Mouse (Mus musculus) cerebellum, postnatal 25 days (tissue): ENCODE measurements around the gene Stxbp3.

Experiments used
- DNase-seq, 2 experiments: peaks; one replicate each; pipeline ENCODE4 v3.0.0; 2021; ENCODE audit warnings: mixed read lengths in 2 of 2

Stxbp3 gene

DNA sequence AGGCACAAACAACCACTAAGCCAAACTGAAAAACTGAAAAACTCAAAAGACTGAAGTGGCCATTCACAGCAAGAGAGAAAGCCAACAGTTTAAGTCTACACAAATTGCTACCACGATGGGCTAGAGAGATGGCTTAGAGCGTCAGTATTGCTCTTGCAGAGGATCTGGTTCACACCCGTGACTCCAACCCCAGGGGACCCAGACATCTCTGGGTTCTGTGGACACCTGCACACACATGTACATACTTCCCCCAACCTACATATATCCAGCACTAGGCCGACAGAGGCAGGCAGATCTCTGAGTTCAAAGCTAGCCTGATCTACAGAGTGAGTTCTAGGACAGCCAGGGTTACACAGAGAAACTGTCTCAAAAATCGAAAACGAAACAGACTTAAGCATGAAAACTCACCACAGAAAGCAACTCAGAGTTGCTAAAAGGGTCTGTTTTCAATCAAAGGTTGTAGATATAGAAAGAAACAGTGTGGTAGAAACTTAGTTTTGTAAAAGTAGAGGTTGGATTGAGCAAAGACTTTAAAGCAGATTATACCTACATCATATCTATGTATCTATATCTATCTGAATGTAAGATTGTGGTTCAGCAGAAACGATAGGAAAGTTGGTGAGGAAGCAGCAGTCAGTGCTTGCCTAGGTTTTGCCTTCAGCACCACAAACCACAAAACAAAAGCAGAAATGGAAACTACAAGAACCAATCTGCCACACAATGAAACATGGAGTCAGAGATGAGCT lies 44.6 kb downstream of the Stxbp3 start:
- no peak for DNase-seq

DNA sequence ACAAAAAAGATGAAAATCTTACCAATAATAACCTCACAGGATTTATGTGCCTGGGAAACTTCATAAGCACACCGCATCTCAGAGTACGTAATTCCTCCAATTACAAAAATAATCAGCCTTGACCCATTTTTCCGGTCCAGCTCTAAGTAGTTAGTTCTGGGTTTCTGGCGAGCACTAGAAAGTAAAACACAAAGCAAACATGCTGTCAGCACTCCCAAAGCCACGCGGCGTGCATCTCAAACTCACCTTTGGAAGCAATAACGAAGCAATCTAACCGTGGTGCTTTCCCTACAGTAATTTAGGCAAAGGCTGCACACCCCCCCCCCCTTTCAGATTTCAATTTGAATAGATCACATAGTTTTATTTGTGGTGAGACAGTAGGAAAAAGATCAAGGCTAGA lies 45.5 kb downstream of the Stxbp3 start:
- DNase-seq = no peak

GRCm38 (mm10) chr3:108792420-108792819 lies 47.9 kb downstream of the Stxbp3 start:
- no peak for DNase-seq

- no peak for DNase-seq
Measured at GRCm38 (mm10) chr3:108791054-108791706, 49.1 kb downstream of the Stxbp3 start.

DNA sequence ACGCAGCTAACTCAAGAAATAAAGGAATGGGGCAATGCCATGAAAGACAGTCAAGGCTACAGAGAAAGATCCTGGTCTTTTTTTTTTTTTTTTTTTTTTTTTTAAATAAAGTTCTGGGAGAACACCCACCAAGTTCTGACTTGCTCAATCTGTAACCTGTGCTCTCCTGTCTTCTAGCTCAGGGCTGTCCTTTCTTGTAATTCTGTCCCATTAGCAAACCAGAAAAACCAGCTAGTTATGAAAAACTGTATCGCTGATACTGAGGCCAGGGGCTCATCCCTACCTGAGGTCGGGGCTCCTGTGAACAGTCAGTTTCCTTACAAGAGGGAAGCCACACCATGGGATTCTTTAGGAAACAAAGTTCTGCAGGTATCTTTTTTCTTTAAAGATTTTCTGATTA lies 49.8 kb downstream of the Stxbp3 start:
- no peak for DNase-seq

- DNase-seq = no peak
Measured at GRCm38 (mm10) chr3:108789299-108789698, 51.0 kb downstream of the Stxbp3 start.

DNA sequence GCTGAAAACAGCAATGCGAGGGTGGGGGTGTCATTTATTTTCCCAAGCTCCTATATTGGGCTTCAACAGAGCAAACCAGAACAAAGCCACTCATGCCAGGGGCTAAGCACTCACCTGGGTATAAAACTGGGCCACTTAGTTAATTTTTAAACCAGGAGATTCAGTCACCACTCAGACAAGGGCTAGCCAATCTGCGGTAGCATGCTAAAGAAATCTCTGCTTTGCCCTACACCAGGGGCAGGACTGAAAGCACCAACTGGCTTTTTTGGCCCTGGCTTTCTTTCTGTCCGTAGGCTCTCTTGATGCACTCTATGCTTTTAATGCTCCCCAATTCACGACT lies 51.9 kb downstream of the Stxbp3 start:
- DNase-seq = no peak

- no peak for DNase-seq
Measured at GRCm38 (mm10) chr3:108787754-108788454, 52.4 kb downstream of the Stxbp3 start.

GRCm38 (mm10) chr3:108786520-108786919 lies 53.8 kb downstream of the Stxbp3 start:
- DNase-seq = no peak

GRCm38 (mm10) chr3:108782364-108782895 lies 57.9 kb downstream of the Stxbp3 start:
- DNase-seq = no peak

DNA sequence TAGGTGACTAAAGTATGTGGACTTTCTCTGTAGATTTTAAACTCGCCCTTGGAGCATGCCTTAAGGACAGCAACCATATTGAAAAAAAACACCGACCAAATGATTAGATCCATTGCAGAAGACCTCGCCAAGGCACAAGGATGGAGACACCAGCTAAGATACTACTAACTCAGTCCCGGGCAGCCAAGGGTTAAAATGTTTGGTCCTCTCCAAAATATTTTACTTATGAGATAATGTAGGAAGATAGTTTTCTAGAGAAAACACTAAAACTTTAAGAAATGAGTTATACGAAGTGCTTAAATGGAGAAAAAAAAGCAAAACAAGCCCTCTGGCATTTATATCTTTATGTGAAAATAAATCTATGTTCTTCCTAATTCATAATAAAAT lies 58.4 kb downstream of the Stxbp3 start:
- DNase-seq = no peak

- no peak for DNase-seq
Measured at GRCm38 (mm10) chr3:108781238-108781883, 59.0 kb downstream of the Stxbp3 start.

DNA sequence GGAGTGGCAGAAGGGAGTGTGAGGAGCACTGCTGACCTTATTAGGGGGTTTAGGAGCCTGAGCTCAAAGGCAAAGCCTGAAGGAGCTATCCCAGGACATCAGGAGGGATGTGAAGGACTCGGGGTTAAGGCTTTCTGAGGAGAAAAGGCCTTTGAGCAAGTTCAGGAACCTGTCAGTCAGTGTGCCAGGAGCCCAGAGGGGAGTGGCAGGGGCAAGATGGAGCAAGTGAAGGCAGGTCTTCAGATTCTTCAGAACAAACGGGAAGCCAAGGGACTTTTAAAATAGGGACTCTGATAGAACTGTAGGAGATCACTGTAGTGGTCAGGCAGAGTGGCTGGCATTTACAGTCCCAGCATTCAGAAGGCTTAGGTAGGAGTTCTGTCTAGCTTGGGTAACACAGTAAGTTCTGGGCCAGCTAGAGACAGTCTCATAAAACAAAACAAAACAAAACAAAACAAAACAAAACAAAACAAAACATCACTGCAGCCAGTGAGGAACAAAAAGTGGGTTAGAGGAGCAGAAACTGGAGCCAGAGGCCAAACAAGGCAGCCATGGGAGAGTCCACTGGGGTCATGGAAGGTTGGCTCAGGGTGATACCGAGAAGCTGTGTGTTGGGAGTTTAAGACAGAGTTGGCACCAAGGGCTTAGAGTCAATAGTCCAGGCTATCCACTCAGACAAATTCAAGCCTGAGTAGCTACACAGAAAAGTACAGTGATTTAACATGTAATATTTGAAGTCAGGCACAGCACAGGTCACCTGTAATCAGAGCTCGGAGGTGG lies 61.4 kb downstream of the Stxbp3 start:
- DNase-seq = no peak

DNA sequence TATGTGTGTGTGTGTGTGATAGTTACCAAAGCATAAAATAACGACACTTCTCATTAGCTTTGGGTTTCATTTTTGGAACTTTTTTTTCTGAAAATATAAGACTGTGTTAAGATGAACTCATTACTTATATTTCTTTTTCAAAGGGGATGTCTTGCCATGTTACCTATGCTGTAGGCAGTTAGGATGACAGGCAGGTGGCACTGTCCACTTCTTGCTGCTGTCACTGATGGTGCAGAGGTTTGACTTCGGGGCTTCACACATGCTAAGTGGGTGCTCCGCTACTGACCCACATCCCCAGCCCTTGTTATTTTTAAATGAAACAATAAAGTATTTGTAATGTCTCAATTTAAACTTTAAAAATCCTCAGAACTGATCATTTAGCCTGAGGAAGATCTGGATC lies 67.5 kb downstream of the Stxbp3 start:
- DNase-seq = no peak

DNA sequence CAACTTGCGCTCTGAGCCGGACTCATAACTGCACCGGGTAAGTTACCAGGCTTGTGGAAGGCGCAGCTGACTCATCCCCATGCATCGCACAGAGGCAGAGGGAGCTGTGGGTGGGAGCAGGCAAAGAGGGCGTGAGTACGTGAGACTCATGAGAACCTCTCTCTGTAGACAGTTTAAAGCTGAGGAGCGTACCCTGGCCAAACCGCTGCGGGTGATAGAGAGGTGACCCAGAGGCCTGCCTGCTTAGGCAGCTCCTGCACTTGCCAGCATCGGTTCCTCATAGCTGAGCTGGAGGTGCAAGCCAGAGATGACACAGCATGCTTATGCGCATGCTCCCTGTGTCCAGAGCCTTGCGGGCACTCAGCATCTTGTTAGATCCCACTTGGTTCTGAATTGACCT lies 68.1 kb downstream of the Stxbp3 start:
- DNase-seq = no peak

- DNase-seq = peak; percentile 38 to 59
Measured at GRCm38 (mm10) chr3:108770725-108771368, 69.5 kb downstream of the Stxbp3 start.

DNA sequence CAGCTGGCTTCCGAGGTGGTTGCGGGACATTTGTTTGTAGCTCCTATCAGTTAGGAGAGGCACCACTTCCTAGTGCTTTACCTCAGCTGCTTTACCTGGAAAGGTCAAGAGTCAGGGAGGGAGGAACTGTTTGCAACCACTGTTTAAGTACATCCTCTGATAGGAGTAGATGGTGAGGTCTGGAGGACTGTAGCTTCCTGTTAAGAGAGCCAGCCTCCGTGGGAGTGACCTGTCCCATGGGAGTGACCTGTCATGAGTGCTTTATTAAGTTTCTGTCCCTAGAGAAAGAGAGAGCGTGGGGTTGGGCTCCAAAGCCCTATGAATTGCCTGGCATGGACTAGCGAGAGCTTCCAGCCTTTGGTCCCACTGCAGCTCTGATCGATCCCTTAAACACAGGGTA lies 70.8 kb downstream of the Stxbp3 start:
- no peak for DNase-seq

DNA sequence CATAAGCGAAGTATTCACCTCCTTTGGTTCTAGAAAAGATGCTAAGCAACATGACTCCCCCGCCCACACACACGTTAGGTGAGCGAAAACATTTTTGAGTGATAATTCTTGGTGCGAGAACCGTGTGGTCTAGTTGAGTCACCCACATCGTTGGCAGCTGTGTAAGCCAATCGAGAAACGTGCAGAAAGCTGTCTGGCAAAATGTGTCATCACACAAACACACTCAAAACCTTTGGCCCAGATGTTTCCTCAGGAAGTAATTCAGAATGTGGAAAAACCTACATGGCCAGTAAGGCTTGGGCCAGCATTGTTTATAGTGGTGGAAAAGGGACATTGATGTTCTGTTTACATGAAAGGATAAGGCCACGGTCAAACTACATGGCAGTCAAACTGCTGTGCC lies 72.9 kb downstream of the Stxbp3 start:
- no peak for DNase-seq

- DNase-seq = no peak
Measured at GRCm38 (mm10) chr3:108766943-108767342, 73.4 kb downstream of the Stxbp3 start.

DNA sequence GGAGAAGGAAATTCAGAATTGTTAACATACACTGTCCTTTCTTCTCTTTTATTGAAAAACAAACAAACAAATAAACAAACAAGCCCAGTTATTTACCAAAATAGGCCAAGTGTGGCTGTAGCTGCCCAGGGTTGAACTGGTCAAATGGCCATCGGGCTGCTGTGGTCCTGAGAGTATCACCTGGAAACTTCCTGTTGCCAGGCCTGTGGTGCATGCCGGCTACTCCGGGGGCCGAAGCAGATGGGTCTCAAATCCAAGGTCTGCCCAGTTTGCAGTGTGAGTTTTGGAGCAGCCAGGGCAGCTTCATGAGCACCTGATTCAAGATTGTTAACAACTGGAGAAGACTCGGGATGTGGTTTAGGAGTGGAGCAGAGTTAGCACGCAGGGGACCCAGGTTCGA lies 74.8 kb downstream of the Stxbp3 start:
- no peak for DNase-seq

GRCm38 (mm10) chr3:108764976-108765375 lies 75.3 kb downstream of the Stxbp3 start:
- DNase-seq = peak; percentile 17 to 32

DNA sequence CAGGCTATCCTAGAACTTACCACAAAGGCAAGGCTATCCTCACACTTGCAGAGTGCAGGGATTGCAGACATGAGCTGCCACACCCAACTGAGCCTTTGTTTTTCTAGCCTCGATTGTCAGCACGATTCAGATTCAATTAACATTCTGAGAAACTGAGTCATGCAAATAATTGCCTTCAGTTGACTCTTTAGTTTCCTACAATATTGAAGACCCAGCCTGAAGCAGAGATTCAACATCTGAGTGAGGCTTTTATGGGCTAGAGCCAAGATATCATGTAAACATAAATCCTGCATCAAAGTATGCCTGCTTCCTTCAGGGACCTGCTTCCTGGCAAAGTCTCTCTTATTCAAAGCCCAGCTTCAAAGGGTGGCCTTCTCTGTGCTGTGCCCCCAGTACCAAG lies 76.6 kb downstream of the Stxbp3 start:
- no peak for DNase-seq
